ENCODE assay signal across 17 mouse cellular contexts in genomic region chr12:85140036-85140701, GRCm38 (mm10). TPM values are rescaled to one million over a fixed set of nuclear protein-coding genes. Genes with fewer than 3 reads are reported as not detected.
DNase-seq lines count a peak whose midpoint lies in the region; ATAC-seq and TF ChIP-seq lines count a peak whose summit lies in the region.
"Had no signal": no experiment of that assay in that cellular context is flagged by ENCODE, and none has a peak within 500 bp of the region (broad histone marks: within the 10 kb centered on the region; RNA-seq: fewer than 3 reads in every experiment).

No protein-coding gene starts in this region.

- H3K9me3 ChIP-seq in intestine, embryonic 15.5 days = no peaks in the 10 kb centered on the region
- no peaks in the 10 kb centered on the region for H3K9me3 ChIP-seq in intestine, embryonic 16.5 days (ENCODE audit: control insufficient read depth, low read length)
- H3K9me3 ChIP-seq in ES-Bruce4 (replicated peaks; ENCODE audit: control insufficient read depth, insufficient read depth, low read length, poor library complexity, severe bottlenecking) = no peaks in the 10 kb centered on the region
- no peaks in the 10 kb centered on the region for H3K9me3 ChIP-seq in limb, embryonic 14.5 days (ENCODE audit: control insufficient read depth, low read length)
- H3K9me3 ChIP-seq: hindbrain, embryonic 12.5 days; lung, embryonic 15.5 days had no signal

- H3K4me2 ChIP-seq in intestine, embryonic 15.5 days (replicated peaks) = peak overlapping the region; percentile 27; the same call in 1 of the 2 replicates
- no peak overlapping the region for H3K4me2 ChIP-seq in intestine, embryonic 16.5 days (ENCODE audit: low read depth, low read length)
- no peak overlapping the region for H3K4me2 ChIP-seq in limb, embryonic 14.5 days (replicated peaks; ENCODE audit: low read depth, low read length, severe bottlenecking)
- H3K4me2 ChIP-seq: hindbrain, embryonic 12.5 days; lung, embryonic 15.5 days; midbrain, embryonic 11.5 days had no signal

- TF ChIP-seq EP300 in ES-Bruce4 (IDR thresholded peaks at IDR 0.05; ENCODE audit: insufficient read depth, low read depth, low read length) = no peak

- no peak for TF ChIP-seq POLR2A in ES-Bruce4 (IDR thresholded peaks at IDR 0.05; ENCODE audit: insufficient read depth, low read length)
- no peak for TF ChIP-seq POLR2A in limb, embryonic 14.5 days (IDR thresholded peaks at IDR 0.05; ENCODE audit: borderline replicate concordance, extremely low read depth, insufficient read depth, insufficient read length)

- no peak overlapping the region for H3K4me3 ChIP-seq in intestine, embryonic 15.5 days (replicated peaks)
- H3K4me3 ChIP-seq in intestine, embryonic 16.5 days (ENCODE audit: low read length) = no peak overlapping the region
- peak overlapping the region; percentile 35 for H3K4me3 ChIP-seq in ES-Bruce4 (ENCODE audit: low read depth, low read length)
- H3K4me3 ChIP-seq in limb, embryonic 14.5 days (replicated peaks; ENCODE audit: low read length) = no peak overlapping the region
- H3K4me3 ChIP-seq: hindbrain, embryonic 12.5 days; lung, embryonic 15.5 days; myocyte had no signal

- H3K27me3 ChIP-seq in intestine, embryonic 15.5 days (replicated peaks) = no peaks in the 10 kb centered on the region
- no peaks in the 10 kb centered on the region; the same call in 1 of the 2 replicates for H3K27me3 ChIP-seq in intestine, embryonic 16.5 days (replicated peaks; ENCODE audit: control insufficient read depth, insufficient read depth, low read length)
- H3K27me3 ChIP-seq in ES-Bruce4 (ENCODE audit: control insufficient read depth, insufficient read depth, low read length, poor library complexity, severe bottlenecking) = no peaks in the 10 kb centered on the region
- H3K27me3 ChIP-seq in limb, embryonic 14.5 days (ENCODE audit: control insufficient read depth, insufficient read depth, low read length) = no peaks in the 10 kb centered on the region

- H3K36me3 ChIP-seq in intestine, embryonic 15.5 days = no peaks in the 10 kb centered on the region
- no peaks in the 10 kb centered on the region for H3K36me3 ChIP-seq in intestine, embryonic 16.5 days (ENCODE audit: control insufficient read depth, insufficient read depth, low read length)
- H3K36me3 ChIP-seq in ES-Bruce4 (ENCODE audit: control insufficient read depth, insufficient read depth, low read length, poor library complexity, severe bottlenecking) = no peaks in the 10 kb centered on the region
- H3K36me3 ChIP-seq in limb, embryonic 14.5 days (ENCODE audit: control insufficient read depth, insufficient read depth, low read length) = peaks cover 2% of the 10 kb centered on the region
- H3K36me3 ChIP-seq: lung, embryonic 15.5 days had no signal

- 40% methylated on average over 18 of the region's 18 CpGs for WGBS in intestine, embryonic 15.5 days
- 40% methylated on average over 18 of the region's 18 CpGs for WGBS in intestine, embryonic 16.5 days
- 41% methylated on average over 18 of the region's 18 CpGs for WGBS in limb, embryonic 14.5 days

- ATAC-seq in intestine, embryonic 15.5 days = no peak
- no peak for ATAC-seq in intestine, embryonic 16.5 days
- no peak for ATAC-seq in limb, embryonic 14.5 days (ENCODE audit: low FRiP score, low read depth)
- ATAC-seq in megakaryocyte-erythroid progenitor cell, adult 5-6 weeks (replicated peaks; ENCODE audit: low FRiP score, low TSS enrichment, poor library complexity, severe bottlenecking) = no peak
- ATAC-seq: forebrain, embryonic 14.5 days had no signal

- no peak overlapping the region for H3K27ac ChIP-seq in intestine, embryonic 15.5 days
- H3K27ac ChIP-seq in intestine, embryonic 16.5 days (ENCODE audit: low read length) = no peak overlapping the region
- no peak overlapping the region for H3K27ac ChIP-seq in ES-Bruce4 (ENCODE audit: insufficient read depth, low read length)
- no peak overlapping the region for H3K27ac ChIP-seq in limb, embryonic 14.5 days (replicated peaks; ENCODE audit: low read depth, low read length)
- H3K27ac ChIP-seq: hindbrain, embryonic 12.5 days; lung, embryonic 15.5 days had no signal

- H3K9ac ChIP-seq in intestine, embryonic 15.5 days = no peak overlapping the region
- H3K9ac ChIP-seq in intestine, embryonic 16.5 days (ENCODE audit: low read depth, low read length) = no peak overlapping the region
- no peak overlapping the region for H3K9ac ChIP-seq in ES-Bruce4 (ENCODE audit: low read depth, poor library complexity, severe bottlenecking)
- 0 out of 2 replicates have a peak overlapping the region, but pooled peaks have one; percentile 28 for H3K9ac ChIP-seq in limb, embryonic 14.5 days (ENCODE audit: low read depth, low read length, severe bottlenecking)
- H3K9ac ChIP-seq: hindbrain, embryonic 12.5 days; lung, embryonic 15.5 days had no signal

- H3K4me1 ChIP-seq in intestine, embryonic 15.5 days (replicated peaks) = 0 out of 2 replicates have a peak, but pooled peaks cover 4% of the 10 kb centered on the region
- peaks cover 7% of the 10 kb centered on the region; the same call in 1 of the 2 replicates for H3K4me1 ChIP-seq in intestine, embryonic 16.5 days (ENCODE audit: control insufficient read depth, insufficient read depth, low read length)
- H3K4me1 ChIP-seq in ES-Bruce4 (ENCODE audit: control insufficient read depth, insufficient read depth, low read length) = peaks cover 10% of the 10 kb centered on the region
- no peaks in the 10 kb centered on the region for H3K4me1 ChIP-seq in limb, embryonic 14.5 days (ENCODE audit: control insufficient read depth, insufficient read depth, low read length)
- H3K4me1 ChIP-seq: hindbrain, embryonic 12.5 days had no signal

- TF ChIP-seq CTCF in ES-Bruce4 (IDR thresholded peaks at IDR 0.05; ENCODE audit: low read depth, low read length) = no peak

- peak; percentile 38 to 42 for DNase-seq in B cell, adult 2 months
- DNase-seq in limb, embryonic 14.5 days (ENCODE audit: low spot score) = no peak
- DNase-seq in spleen, postnatal 4 days (ENCODE audit: low spot score in 2 of 2) = no peak
- DNase-seq: cerebellum, adult 9-10 months; gastrocnemius, postnatal 14 days; kidney, adult 11 months; right cerebral cortex, postnatal 14 days had no signal

RNA-seq across cellular contexts. Expression of gene Rps6kl1, which starts 10.9 kb away (rescaled TPM):
- 2.4 and 2.6 TPM in 2 replicates for polyA plus RNA-seq in intestine, embryonic 15.5 days (2015; fragmentation: Nextera tagmentation; extraction: Ambion mirVana)
- 2.4 TPM in 2 replicates for polyA plus RNA-seq in intestine, embryonic 16.5 days (2015; fragmentation: Nextera tagmentation; extraction: Ambion mirVana)
- polyA plus RNA-seq in ES-Bruce4 (2011; ENCODE audit: insufficient read depth, insufficient read length, low read depth, missing spikeins) = 3.0 and 3.8 TPM in 2 replicates
- polyA plus RNA-seq in limb, embryonic 14.5 days (2012; rRNA removed) = 0.37 and 0.43 TPM in 2 replicates
- polyA plus RNA-seq in limb, embryonic 14.5 days (2014; fragmentation: Nextera tagmentation; extraction: Ambion mirVana) = 0.39 and 0.50 TPM in 2 replicates
- 0.35 TPM in 1 of 2 replicates, not detected in the other for total RNA-seq in megakaryocyte-erythroid progenitor cell, adult 5-6 weeks (2014; fragmentation: Nextera tagmentation)
- not detected in 2 replicates for total RNA-seq in megakaryocyte-erythroid progenitor cell, adult 5-6 weeks (2017)

RNA-seq across cellular contexts. Expression of gene Dlst, which starts 29.5 kb away (rescaled TPM):
- 117 and 125 TPM in 2 replicates for polyA plus RNA-seq in intestine, embryonic 15.5 days (2015; fragmentation: Nextera tagmentation; extraction: Ambion mirVana)
- polyA plus RNA-seq in intestine, embryonic 16.5 days (2015; fragmentation: Nextera tagmentation; extraction: Ambion mirVana) = 146 and 158 TPM in 2 replicates
- 139 and 147 TPM in 2 replicates for polyA plus RNA-seq in ES-Bruce4 (2011; ENCODE audit: insufficient read depth, insufficient read length, low read depth, missing spikeins)
- 155 and 168 TPM in 2 replicates for polyA plus RNA-seq in limb, embryonic 14.5 days (2012; rRNA removed)
- 95.7 and 99.0 TPM in 2 replicates for polyA plus RNA-seq in limb, embryonic 14.5 days (2014; fragmentation: Nextera tagmentation; extraction: Ambion mirVana)
- 216 and 227 TPM in 2 replicates for total RNA-seq in megakaryocyte-erythroid progenitor cell, adult 5-6 weeks (2014; fragmentation: Nextera tagmentation)
- 230 and 281 TPM in 2 replicates for total RNA-seq in megakaryocyte-erythroid progenitor cell, adult 5-6 weeks (2017)

RNA-seq across cellular contexts. Expression of gene Prox2, which starts 29.6 kb away (rescaled TPM):
- polyA plus RNA-seq in intestine, embryonic 15.5 days (2015; fragmentation: Nextera tagmentation; extraction: Ambion mirVana) = 1.9 and 2.1 TPM in 2 replicates
- polyA plus RNA-seq in intestine, embryonic 16.5 days (2015; fragmentation: Nextera tagmentation; extraction: Ambion mirVana) = 1.7 and 2.3 TPM in 2 replicates
- polyA plus RNA-seq in ES-Bruce4 (2011; ENCODE audit: insufficient read depth, insufficient read length, low read depth, missing spikeins) = 0.62 and 0.73 TPM in 2 replicates
- 2.4 and 2.5 TPM in 2 replicates for polyA plus RNA-seq in limb, embryonic 14.5 days (2012; rRNA removed)
- polyA plus RNA-seq in limb, embryonic 14.5 days (2014; fragmentation: Nextera tagmentation; extraction: Ambion mirVana) = 3.2 and 3.9 TPM in 2 replicates
- total RNA-seq in megakaryocyte-erythroid progenitor cell, adult 5-6 weeks (2014; fragmentation: Nextera tagmentation) = 2.5 and 11.8 TPM in 2 replicates
- 4.3 and 8.3 TPM in 2 replicates for total RNA-seq in megakaryocyte-erythroid progenitor cell, adult 5-6 weeks (2017)

RNA-seq across cellular contexts. Expression of gene Pgf, which starts 37.4 kb away (rescaled TPM):
- 15.6 and 15.8 TPM in 2 replicates for polyA plus RNA-seq in intestine, embryonic 15.5 days (2015; fragmentation: Nextera tagmentation; extraction: Ambion mirVana)
- 12.4 and 14.0 TPM in 2 replicates for polyA plus RNA-seq in intestine, embryonic 16.5 days (2015; fragmentation: Nextera tagmentation; extraction: Ambion mirVana)
- 5.5 and 5.8 TPM in 2 replicates for polyA plus RNA-seq in ES-Bruce4 (2011; ENCODE audit: insufficient read depth, insufficient read length, low read depth, missing spikeins)
- polyA plus RNA-seq in limb, embryonic 14.5 days (2012; rRNA removed) = 10.0 and 10.3 TPM in 2 replicates
- polyA plus RNA-seq in limb, embryonic 14.5 days (2014; fragmentation: Nextera tagmentation; extraction: Ambion mirVana) = 14.6 and 16.1 TPM in 2 replicates
- total RNA-seq in megakaryocyte-erythroid progenitor cell, adult 5-6 weeks (2014; fragmentation: Nextera tagmentation) = not detected in 2 replicates
- total RNA-seq in megakaryocyte-erythroid progenitor cell, adult 5-6 weeks (2017) = not detected in 2 replicates
- polyA plus RNA-seq: G1E had no signal

Comparison
In these comparisons a context has a peak if more than half of its experiments do, and no peak if none do; other contexts are left out.
1. DNase-seq: peak in B cell, adult 2 months (2 of 2); none in limb, embryonic 14.5 days (single experiment) and spleen, postnatal 4 days (0 of 2).